Mouse (Mus musculus) thymus, adult 18-20 months (tissue): ENCODE measurements around the gene Cmtm2a.
"Not testable (repeated sequence)": the region's sequence is repeated elsewhere in the genome, so short reads cannot be mapped to it uniquely, and the experiment has no call there.

ENCODE experiments used
- DNase-seq, 2 experiments: peaks; one replicate each; pipeline ENCODE4 v3.0.0; 2022; ENCODE audit warnings: mixed read lengths in 2 of 2

Cmtm2a gene

DNA sequence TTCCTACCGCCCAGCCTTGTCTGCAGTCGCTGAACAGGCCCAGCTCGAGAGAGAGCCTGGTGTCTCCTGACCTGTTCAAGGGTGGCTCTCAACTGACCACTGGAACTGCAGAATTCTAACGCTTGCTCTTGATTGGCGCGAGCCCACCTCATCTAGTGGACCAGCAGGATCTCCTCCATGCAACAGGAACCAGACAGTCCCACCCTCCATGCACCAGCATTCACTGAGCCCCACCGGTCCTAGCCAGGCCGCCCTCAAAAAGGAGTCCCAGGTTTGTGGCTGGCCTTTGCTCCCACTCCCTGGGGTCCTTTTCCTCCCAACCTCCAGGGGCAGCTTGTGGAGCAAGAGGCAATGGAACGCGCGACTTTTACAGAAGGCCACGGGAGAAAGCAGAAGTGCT lies at the start of gene Cmtm2a:
Cmtm2a (minus strand) TSS at position 101 of the 400 bp plus-strand sequence.
- DNase-seq: not testable (repeated sequence)

DNA sequence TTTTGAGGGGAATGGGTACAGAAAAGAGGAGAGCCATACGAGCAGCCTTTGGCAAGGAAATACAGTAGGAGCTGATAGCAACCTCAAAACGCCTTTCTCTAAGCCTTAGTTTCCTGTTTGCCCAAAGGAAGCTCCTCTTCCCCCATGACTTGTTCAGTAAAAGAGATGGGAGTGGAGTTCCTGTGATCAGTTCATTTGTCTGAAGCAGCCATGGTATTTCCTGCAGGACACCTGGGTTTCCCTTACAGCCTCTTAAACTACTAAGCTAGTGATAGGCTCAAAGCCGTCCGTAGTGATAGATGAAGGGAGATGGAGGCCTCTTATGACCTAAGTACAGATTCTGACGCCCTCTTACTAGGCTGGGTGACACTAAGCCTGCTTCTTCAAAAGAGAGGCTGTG lies 49.4 kb upstream of the Cmtm2a start:
- DNase-seq: no peak

DNA sequence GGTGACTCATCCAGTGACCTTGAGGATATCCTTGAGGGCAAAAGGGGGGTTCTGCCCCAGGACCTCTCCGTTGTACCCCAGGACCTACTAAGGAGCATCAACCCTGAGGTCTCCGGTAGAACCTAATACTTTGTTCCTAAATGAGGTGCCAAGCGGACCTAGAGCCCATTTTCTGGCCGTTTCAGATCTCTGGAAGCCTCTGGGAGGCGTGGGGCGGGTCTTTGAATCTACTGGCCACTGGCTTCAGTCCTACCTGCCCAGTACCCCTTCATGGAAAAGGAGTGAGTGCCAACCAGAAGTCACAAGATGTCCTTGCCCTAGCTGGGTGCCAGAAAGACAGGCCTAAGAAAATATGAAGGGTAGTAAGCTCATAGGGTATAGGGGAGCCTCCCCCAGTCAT lies 48.7 kb upstream of the Cmtm2a start:
- DNase-seq: no peak

DNA sequence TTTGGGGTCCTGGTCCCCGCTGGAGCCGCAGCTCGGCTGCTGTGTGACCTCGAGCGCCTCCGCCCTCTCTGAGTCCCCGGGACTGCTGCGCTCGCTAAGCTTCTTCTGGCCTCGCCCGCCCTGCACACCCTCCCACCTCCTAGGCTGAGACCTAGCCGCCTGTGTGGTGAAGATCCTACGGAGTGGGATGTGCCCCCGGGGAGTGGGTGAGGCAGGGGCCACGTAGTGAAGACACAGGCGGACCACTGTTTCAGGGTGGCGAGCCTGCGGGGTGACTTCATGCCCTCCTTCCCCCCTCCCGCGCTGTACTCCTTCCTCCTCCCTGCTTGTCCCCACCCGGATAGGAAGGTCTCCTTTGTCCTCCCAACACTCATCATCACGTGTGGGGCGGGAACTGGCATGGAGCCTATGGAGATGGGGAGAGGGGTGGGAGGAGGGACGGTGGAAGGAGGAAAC lies 48.2 kb upstream of the Cmtm2a start:
- peak; percentile 27 to 35 for DNase-seq

DNA sequence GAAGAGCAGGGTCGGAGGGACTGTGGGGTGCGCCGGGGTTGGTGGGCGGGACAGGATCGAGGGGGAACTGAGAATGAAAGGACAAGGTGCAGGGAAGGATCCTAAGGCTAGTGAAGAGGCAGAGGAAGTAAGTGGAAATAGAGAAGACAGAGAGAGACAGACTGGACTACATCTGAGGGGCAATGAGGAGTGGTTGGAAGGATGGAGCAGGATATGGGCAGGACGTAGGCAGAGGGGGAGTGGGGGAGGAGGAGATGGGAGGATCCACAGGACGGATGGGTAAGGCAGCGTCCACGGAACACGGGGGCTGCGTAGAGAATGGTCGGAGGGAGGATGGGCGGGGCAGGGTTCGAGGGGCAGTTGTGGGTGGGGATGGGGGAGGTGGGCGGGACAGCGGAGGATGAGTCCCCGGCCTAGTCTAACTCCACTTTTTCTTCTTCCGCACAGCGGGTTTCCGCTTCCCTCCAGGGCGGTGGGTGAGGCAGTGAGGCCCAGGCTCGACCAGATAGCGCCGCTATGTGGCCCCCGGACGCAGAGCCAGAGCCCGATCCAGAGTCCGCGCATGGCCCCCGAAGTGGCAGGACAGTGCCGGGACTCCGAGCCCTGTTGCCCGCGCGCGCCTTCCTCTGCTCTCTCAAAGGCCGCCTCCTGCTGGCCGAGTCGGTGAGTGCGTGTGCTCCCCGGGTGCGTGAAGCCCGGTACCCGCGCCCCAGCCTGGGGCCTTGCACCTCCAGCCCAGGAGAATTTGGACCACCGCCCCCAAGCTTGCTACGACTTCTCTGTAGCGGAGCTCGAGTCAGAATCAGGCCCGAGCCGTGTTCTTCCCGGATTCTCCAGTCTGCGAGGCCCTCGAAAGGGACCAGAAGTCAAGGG lies 47.5 kb upstream of the Cmtm2a start:
- peak; percentile 62 to 63 for DNase-seq

DNA sequence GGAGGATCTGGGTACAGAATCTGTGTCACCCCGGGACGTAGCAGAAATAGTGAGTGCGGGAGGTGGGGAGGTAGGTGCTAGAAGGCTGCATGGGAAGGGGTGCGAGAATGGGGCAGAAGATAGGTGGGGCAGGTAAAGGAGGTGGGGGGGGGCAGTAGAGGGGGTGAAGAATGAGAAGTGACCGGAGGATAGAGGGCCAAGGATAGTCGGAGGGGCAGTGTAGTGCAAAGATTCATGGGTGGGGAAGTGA lies 46.9 kb upstream of the Cmtm2a start:
- DNase-seq: no peak

DNA sequence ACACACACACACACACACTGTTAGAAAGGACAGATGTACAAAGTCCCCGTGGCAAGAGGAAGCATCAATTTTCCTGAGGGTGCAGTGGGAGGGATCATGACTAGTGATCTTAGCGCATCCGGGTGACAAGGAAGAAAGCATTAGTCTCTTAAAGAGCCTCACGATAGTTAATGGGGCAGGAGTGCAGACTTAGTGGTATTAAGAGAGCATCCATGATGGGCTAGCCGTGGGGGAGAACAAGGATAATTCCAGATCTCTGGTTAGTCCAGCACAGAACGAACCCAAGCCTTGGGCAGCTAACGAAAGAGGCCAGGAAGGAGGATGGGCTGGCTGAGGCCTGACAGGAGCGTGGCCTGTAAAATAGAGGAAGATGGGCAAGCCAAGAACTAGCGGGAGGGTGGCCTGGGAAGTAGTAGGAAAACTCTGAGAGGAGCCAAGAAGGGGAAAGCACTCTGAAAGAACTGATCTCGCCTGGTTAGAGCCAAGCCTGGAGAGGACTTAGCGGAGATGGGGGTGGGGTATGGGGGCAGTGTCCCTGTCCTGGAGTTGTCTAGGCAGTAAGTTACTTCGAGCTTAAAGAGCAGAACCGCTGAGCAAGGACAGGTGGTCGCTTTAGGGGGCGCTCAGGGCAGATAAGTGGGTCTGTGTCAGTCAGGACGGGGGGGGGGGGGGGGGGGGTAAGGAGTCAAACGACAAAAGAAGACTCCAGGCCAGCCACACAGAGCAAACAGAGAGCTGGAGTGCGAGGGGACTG lies 46.4 kb upstream of the Cmtm2a start, which contains the start of gene Cmtm3:
Cmtm3 (plus strand) TSS at position 182 of the 754 bp plus-strand sequence.
- DNase-seq: no peak

DNA sequence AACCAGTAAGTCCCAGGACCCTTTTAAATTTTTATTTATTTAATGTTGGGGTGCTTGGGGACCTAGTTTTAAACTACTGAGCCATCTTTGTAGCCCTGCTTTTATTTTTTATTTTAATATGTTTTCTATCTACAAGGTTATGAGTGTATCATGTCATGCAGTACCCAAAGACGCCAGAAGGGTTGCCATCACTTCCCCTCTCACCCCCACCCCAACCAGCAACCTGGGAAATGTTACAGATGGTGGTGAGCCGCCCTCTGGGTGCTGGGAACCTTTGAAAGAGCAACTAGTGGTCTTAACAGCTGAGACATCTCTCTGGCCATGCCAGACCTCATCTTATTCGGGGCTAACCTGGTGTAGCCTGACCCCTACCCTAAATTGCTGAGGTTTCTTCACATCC lies 44.9 kb upstream of the Cmtm2a start:
- no peak for DNase-seq

DNA sequence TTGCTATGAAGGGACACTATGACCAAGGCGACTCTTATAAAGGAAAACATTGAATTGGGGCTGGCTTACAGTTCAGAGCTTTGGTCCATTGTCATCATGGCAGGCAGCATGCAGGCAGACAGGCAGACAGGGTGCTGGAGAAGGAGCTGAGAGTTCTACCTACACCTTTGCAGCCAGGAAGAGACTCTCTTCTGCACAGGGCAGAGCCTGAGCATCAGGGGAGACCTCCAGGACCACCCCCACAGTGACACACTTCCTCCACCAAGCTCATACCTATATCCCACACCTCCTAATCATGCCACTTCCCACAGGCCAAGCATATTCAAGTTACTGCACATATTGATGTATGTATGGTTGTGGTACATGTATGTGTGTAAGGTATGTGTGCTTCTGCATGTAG lies 43.8 kb upstream of the Cmtm2a start:
- no peak for DNase-seq

DNA sequence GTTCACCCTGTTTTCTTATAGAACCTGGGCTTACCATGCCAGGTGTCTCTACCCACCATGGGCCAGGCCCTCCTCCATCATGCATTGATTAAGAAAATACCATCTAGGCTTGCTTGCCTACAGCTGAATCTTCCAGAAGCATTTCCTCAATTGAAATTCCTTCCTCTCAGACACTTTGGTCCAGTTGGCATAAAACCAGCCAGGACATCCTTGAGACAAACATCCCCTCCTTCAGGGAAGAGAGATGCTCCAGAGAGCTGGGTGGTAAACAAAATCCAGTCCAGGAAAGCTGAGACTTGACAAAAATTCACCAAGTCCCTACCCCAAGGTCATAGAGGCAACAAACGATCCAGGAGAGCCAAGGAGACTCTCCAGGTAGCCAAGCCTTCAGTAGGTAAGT lies 41.2 kb upstream of the Cmtm2a start:
- no peak for DNase-seq

DNA sequence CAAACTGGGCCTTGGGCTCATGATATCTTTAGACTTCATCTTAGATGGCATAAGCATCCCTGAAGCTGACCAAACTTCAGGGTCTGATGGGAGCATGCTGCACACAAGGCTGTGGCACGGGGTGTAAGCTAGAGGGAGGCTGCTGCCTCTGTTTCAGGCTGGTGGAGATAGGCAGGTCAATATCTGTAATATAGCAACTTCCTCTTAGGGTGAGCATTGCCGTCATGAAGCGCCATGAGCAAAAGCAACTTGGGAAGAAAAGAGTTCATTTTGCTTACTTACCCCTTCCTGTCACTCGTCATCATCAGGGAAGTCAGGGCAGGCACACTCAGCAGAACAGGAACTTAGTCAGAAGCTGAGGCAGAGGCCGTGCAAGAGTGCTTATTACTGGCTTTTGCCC lies 40.8 kb upstream of the Cmtm2a start:
- no peak for DNase-seq

DNA sequence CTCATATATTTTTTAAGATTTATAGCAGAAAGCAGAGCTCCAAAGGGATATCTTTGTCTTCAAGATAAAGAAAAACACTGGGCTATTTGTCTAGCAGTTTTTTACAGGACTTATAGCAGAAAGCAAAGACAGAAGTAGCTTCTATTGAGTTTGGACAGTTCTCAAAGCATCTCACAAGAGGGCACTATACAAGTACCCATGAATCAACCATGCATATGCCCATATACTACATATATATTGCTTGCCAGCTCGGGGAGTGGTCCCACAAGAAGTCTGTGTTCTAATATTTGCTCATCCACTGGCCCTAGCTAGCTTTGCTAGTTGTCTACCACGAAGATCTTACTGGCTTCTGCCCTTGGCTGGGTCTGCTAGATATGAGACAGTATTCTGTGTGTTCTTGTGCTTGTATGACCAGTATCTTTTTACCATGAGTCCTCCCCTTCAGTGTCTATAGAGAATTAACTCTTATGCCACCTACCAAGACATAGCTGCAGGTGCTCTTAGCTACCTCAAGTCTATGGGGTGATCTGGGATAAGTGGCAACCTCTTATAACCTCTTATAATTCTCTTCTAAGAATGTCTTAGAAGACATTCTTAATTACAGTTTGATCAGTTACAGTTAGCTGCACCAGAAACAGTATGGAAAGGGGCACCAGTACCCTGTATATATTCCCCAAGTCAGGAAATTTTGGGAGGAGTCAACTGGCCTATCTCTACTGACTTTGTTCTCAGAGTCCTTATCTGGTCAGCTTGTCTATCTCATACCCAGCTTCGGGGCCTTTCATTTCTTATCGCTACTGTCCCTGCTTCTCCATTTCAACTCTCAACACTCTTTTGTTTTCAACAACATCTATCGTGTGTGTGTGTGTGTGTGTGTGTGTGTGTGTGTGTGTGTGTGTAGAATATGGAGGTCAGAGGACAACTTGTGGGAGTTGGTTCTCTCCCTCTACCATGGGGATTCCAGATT lies 40.0 kb upstream of the Cmtm2a start:
- no peak for DNase-seq

DNA sequence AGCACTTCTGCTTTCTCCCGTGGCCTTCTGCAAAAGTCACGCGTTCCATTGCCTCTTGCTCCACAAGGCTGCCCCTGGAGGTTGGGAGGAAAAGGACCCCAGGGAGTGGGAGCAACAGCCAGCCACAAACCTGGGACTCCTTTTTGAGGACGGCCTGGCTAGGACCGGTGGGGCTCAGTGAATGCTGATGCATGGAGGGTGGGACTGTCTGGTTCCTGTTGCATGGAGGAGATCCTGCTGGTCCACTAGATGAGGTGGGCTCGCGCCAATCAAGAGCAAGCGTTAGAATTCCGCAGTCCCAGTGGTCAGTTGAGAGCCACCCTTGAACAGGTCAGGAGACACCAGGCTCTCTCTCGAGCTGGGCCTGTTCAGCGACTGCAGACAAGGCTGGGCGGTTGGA lies 28.9 kb upstream of the Cmtm2a start, which contains the start of gene Cmtm2b:
Cmtm2b (plus strand) TSS at position 301 of the 400 bp plus-strand sequence.
- DNase-seq: not testable (repeated sequence)

DNA sequence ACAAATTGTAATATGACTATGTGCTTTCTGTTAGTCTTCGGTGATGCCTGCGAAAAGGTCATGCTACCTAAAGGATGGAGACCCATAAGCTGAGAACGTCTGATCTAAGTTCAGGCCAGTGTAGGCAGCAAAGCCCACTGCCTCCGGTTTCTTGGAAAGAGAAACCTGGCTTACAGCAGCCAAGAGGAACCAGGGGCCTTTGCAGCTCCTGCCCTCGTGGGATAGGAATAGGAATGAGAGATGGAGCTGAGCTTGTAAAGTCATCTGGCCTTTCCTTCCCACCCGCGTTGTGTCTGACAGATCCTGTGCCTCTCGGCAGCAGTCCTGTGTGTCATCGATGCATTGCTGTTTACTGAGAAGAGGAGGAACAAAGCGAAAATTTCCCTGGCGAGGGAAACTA lies 28.3 kb upstream of the Cmtm2a start, which contains the start of gene Gm11020:
Gm11020 (plus strand) TSS at position 301 of the 400 bp plus-strand sequence.
- not testable (repeated sequence) for DNase-seq

DNA sequence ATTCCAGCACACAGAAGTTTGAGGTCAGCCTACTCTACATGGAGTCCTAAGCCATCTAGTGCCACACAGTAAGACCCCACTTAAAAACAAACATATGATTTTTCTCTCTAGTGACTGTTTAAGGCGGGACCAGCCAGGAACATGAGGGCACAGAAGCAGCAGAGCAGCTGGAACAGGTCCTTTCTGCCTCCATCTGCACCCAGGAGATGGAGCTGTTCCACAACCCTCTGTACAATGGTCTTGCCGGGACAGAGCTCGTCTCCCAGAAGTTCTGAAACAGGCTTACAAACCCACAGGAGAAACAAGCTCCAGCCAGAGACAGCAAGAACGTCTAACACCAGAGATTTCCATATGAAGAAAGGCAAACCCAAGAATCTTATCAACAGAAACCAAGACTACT lies 20.3 kb upstream of the Cmtm2a start:
- DNase-seq: no peak

DNA sequence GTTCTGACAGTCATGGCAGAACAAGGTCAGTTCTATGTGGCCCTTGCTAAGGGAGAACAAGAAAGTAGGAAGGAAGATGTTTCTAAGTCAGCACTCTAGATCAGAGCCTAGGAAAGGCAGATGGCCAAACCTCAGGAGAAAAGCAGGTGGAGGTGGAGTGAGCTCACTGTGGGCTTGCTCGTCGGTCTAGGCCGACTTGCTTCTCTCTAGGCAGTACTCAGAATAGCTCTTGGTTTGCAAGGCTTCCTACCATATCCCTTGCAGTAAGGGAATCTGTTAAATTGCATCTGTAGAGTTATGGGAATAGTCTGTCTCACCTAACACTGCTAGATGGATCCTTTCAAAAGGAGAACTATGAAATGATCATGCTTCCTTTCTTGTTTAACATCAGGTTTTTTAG lies 19.0 kb upstream of the Cmtm2a start:
- not testable (repeated sequence) for DNase-seq

DNA sequence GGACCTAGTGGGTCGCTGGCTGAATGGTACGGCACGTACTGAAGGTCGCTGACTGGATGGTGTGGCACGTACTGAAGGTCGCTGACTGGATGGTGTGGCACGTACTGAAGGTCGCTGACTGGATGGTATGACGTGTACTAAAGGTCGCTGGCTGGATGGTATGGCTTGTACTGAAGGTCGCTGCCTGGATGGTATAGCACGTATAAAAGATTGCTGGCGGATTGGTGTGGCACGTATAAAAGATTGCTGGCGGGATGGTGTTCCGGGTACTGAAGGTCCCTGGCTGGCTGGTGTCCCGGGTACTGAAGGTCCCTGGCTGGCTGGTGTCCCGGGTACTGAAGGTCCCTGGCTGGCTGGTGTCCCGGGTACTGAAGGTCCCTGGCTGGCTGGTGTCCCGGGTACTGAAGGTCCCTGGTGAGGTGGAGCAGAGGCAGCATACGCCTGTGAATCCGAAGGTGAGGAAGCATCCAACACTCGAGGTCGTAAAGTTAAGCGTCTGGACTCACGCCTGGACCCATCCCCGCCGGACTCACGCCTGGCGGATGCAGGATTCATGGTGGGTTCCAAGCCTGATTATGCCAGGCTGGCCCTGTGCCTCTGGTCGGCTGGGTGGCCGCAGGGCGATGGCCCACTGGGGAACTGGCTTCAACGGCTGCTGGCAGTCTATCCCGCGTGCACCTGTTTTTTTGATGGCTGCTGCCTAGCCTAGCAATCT lies 16.6 kb upstream of the Cmtm2a start, which contains the start of the genes Gm45711 and Cmtm1:
Gm45711 (minus strand) TSS at position 641 of the 715 bp plus-strand sequence.
Cmtm1 (minus strand) TSS at position 705 of the 715 bp plus-strand sequence.
- not testable (repeated sequence) for DNase-seq

DNA sequence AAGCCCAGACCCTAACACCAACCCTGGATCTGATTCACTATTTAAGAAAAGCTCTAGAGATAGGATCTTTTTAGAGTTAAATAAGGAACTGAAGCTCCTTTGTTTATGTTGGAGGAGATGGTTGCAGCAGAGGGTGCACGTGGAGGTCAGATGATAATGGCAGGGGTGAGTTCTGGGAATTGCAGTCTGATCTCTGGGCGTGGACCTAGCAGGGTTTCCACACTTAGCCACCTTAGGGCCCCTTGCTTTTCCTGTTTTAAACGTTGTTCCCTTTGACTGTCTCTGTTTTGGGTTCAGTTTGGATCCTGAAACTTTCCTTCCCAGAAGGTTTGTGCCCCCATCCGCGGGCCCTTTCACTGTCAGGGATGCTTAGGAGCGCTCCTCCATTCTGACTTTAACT lies 15.4 kb upstream of the Cmtm2a start:
- not testable (repeated sequence) for DNase-seq

DNA sequence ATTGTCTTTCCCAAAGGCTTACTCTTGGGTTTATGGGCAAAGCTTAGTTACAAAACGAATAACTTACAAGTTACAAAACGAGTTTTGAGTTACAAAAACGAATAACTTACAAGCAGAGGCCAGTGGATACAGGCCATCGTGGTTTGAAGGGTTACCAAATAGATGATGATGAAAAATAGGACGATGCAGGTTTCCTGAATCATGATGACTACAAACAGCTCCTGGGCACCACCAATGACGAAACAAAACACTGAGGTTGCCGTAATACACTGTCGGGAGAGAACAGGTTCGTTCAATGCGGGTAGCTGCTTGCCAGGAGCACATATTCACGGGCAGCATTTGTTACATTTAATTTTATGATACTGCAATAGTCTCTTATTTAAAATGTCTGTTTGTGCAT lies 12.0 kb upstream of the Cmtm2a start:
- no peak for DNase-seq

DNA sequence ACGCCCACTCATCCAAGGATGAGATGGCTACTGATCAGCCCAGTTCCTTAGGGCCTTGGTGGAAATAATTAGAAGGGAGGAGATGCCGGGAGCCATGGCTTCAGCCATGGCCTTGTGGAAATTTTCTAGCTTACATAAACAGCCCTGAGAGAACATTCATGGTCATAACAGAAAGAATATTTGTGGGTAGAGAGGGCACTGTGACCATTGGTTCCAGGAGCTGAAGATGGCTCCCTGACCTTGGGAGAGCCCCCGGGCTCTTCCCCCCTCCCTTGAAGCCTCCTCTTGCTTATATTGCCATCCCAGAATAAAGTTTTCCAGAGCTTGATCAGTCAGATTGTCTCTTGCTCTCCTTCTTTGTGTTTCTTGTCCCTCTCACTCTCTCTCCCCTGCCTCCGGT lies 9.6 kb upstream of the Cmtm2a start:
- DNase-seq: not testable (repeated sequence)

DNA sequence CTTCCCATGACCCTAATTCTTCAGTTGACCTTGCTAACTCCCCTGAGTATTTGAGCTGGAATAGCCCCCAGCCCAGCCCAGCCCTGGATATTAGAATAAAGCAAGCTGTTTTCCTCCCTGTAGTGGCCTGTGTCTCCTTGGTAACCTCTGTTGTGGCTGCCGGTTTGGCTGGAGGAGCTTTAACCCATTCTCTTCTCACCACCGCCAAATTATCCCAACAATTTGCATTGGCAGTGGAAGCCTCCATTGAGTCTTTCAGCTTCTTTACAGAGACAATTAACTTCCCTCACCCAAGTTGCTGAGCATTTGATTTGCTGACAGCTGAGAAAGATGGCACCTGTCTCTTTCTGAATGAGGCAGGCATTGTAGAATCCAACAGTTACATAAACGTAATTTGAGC lies 8.6 kb upstream of the Cmtm2a start:
- not testable (repeated sequence) for DNase-seq

DNA sequence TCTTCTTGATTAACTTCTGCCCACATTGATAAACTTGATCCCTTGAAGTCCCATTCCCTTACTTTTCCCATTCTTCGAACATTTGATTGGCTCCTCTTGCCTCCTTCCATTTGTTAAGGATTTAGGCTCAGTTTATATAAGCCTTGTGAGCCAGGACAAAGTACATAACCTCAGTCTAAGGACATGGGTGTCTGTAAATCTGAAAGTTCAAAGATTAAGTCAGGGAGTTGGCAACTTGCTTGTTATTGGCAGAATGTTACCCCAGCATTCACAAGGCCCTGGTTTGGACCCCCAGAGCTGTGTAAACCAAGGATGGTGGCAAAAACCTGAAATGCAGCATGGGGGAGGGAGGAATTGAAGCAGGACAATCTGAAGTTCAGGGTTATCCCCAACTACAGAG lies 1.4 kb upstream of the Cmtm2a start:
- no peak for DNase-seq
